Mouse (Mus musculus): ENCODE measurements around the gene Aff3.

Aff3 gene

DNA sequence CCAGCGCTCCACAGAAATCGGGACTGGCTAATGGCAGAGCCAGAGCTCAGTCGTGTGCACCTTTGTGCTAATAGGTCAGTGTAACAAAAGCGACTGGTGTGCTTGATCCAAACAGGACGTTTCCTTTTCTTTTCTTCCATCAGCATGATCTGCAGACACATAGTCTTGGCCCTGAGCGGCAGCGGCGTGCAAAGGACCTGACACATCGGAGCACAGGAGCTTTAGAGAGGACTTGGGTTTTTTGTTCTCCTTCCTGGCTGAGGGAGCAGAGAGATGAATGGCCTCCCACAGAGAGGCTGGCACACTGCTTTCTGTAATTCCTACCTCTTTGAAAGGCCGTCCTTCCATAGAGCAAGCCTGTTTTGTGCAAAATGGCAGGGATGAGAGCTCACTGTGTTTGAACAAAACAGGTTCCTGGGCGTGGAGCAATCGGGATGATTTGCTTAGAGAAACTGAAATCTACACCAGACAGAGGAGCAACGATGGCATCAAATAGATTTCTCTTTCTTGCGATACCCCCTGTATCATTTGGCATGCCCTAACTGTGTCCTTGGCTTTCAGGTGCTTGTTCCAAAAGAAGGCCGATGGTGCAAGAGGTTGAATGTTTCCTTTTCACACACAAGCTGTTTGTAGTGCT is 466.2 kb downstream of the Aff3 start:
- intact Hi-C loops (cut with DNase I) = no loop called here

DNA sequence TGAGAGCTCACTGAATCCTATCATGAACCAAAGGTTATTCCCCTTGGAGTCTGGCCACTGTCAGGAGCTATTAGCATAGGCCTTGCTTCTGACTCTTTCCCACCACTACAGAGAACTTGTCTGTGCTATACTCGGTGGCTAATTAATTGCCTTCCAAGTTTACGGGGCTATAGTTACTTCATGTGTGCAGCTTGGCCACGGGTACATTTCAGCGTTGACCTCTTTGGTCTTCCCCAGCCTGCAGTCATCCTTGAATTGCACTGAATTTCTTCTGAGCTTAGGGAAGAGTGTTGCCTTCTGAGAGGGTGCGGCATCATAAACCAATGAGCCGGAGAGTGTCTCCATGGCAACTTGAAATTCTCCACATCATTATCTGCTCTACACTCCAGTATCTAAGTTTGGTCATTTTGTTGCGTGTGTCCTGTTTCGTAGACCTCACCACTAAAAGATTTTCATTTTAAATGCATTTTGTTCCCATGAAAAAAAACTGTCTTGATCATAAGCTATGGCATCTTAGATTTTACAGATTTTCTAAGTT is 467.5 kb downstream of the Aff3 start:
- intact Hi-C loops (cut with DNase I) = no loop called here

- intact Hi-C loops (cut with DNase I) = no loop called here
Observed at GRCm38 (mm10) chr1:38195721-38196120, 469.0 kb downstream of the Aff3 start.

DNA sequence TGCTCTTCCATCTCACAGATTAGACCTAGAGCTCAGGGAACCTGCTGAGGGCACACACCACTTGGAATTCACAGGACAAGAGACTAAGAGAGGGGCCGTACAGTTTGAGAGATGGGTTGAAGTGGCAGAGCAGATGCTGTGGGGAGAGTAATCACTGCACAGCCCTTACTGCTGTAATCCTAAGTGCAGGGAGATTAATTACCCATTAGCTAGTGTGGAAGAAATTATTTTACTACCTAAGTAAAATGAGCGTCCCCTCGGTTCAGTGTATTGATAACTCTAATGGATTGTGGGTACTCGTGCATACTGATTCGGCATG is 478.6 kb downstream of the Aff3 start:
- intact Hi-C loops (cut with DNase I) = loop anchor here (5.0 to 10.0 kb wide), 3 partner anchors 199 to 601 kb away; no protein-coding TSS in a partner anchor

GRCm38 (mm10) chr1:38185517-38186226 is 479.1 kb downstream of the Aff3 start:
- intact Hi-C loops (cut with DNase I) = loop anchor here (5.0 to 10.0 kb wide), 3 partner anchors 199 to 602 kb away; no protein-coding TSS in a partner anchor

DNA sequence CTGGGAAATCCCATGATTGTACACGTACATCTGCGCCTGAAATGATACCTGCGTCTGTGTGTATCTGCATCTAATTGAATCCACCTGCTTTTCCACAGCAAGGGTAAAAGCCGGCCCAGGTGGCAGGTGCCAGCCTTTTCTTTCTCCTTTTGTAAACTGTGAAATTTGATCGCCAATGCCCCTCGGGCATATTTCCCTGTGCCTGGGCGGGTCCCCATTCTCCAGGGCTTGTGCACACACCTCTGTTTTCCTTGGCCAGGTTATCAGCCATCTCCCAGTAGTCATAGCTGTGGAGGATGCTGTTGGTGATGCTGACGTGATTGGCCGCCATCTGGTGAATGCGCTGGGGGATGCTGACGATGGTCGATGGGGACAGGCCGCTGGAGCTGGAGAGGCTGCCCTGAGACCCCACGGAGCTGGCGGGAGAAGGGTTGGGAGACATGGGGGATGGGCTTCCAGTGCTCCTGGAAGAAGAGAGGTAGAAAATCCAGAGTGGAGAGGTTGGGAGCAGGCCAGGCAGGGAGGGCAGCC is 483.7 kb downstream of the Aff3 start:
- intact Hi-C loops (cut with DNase I) = loop anchor here (10.0 kb wide), 1 partner anchor 204 kb away; no protein-coding TSS in a partner anchor

- intact Hi-C loops (cut with DNase I) = no loop called here
Observed at GRCm38 (mm10) chr1:38178929-38179328, 485.8 kb downstream of the Aff3 start.

- intact Hi-C loops (cut with DNase I) = no loop called here
Observed at GRCm38 (mm10) chr1:38176077-38176476, 488.7 kb downstream of the Aff3 start.

DNA sequence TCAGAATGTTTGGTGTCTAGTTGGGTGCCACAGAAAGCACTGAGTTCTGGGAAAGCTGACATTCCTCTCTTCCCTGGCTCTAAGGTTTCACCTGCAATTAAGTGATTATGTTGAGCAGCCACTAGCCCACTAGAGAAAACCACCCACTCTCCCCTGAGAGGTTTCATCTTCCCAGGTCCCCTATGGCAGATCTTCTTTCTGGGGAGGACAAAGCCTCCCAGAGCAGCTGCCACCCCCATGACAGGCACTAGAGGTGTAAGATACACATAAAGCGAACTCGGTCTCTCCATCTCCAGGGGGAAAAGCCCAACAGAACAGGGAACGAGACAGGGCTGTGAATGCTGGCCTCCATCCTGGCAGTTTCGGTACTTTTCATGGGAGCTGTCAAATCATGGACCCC is 492.9 kb downstream of the Aff3 start:
- intact Hi-C loops (cut with DNase I) = no loop called here

DNA sequence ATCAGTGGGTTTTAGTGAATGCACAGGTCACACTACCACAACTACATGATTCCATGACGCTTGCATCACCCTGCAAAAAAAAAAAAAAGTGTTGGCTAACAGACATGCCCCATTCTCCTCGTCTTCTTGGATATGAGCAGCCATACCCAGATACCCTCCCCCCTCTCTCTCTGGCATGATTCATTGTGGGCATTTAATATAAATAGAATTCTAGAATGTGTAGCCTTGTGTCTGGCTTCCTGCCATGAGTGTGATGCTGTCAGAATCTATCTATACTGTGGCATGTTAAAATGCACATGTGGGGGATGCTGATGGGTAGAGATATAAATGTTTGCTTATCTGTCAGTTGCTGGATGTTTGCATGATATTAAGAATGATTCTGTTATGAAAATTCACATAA is 499.1 kb downstream of the Aff3 start:
- intact Hi-C loops (cut with DNase I) = no loop called here

DNA sequence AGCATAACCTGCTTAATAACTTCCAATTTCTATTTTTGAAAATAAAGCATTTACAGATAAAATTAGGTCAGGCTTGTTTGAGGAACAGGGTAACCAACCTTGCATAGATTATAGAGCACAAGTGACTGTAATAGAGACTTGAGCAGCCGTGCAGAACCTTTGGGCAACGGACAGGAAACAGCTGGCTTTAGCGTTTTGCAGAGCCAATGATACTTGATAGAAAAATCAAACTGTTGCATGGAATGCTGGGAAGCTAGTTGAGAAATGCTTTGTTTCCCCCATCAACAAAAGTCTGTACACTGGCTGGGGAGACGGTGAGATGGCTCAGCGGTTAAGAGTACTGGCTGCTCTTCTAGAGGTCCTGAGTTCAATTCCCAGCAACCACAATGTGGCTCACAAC is 514.7 kb downstream of the Aff3 start:
- intact Hi-C loops (cut with DNase I) = no loop called here

DNA sequence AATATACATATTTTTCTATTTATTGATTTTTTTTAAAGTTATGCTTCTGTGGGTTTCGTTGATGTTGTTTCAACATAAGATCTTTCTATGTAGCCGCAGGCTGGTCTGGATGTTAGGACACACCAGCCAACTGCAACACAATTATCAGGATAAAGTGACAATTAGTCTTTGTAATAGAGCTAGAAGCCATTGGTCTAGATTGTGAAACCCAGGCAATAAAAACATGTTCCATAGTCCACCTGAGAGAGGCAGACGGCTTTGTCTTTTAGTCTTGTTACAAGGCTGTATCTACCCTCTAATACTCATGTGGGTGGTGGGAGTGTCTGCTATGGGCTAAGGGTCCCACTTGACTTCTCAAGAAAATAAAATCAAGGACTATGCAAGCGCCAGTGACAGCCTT is 518.7 kb downstream of the Aff3 start:
- intact Hi-C loops (cut with DNase I) = no loop called here

GRCm38 (mm10) chr1:38141371-38141770 is 523.4 kb downstream of the Aff3 start:
- intact Hi-C loops (cut with DNase I) = no loop called here

- intact Hi-C loops (cut with DNase I) = no loop called here
Observed at GRCm38 (mm10) chr1:38140911-38141310, 523.8 kb downstream of the Aff3 start.

- intact Hi-C loops (cut with DNase I) = no loop called here
Observed at GRCm38 (mm10) chr1:38139396-38139795, 525.4 kb downstream of the Aff3 start.

DNA sequence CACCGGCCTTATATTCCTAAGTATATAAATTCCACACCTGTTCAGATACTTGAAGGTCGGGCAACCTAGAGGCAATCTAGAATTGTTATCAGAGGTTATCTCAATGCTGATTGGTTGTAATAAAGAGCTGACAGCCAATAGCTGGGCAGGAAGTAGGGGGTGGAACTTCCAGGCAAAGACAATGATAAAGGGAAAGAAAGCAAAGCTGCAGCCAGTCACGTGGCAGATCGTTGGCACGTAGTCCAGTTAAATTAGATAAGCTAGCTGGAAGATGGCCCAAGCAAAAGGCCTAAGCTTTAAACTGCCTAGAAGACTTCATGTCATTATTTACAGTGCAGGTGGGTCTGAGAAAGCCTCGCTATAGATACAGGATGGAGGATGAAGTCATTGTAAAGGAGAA is 531.8 kb downstream of the Aff3 start:
- intact Hi-C loops (cut with DNase I) = no loop called here

DNA sequence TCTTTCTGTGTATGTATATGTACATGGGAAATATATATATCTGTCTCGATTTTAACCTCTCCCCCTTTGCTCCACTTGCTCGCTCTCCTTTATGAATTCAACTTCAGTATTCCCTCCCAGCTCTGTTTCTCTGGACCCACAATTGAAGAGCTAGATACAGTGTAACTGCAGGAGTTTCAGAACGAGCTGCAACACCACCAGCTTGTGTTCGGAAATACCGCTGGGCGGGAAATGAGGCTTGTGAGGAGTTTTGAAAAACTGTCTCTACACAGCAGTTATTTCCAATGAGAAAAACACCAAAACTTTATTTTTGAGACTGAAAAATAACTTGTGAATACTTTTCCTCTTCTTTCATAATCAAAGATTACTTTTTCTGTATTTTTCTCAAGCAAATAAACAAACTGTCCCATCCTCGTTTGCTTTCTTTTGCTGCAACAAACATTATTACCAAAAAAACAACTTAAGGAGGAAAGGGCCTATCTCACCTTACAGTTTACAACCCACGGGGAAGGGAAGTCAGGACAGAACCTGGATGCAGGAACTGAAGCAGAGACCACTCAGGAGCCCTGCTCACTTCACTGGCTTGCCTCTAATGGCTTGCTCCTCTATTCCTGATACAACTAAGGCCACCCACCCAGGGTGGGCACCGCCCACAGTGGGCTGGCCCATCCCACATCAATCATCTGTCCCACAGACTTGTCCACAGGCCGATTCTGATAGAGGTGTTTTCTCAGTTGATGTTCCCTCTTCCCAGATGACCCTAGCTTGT is 533.9 kb downstream of the Aff3 start:
- intact Hi-C loops (cut with DNase I) = no loop called here

DNA sequence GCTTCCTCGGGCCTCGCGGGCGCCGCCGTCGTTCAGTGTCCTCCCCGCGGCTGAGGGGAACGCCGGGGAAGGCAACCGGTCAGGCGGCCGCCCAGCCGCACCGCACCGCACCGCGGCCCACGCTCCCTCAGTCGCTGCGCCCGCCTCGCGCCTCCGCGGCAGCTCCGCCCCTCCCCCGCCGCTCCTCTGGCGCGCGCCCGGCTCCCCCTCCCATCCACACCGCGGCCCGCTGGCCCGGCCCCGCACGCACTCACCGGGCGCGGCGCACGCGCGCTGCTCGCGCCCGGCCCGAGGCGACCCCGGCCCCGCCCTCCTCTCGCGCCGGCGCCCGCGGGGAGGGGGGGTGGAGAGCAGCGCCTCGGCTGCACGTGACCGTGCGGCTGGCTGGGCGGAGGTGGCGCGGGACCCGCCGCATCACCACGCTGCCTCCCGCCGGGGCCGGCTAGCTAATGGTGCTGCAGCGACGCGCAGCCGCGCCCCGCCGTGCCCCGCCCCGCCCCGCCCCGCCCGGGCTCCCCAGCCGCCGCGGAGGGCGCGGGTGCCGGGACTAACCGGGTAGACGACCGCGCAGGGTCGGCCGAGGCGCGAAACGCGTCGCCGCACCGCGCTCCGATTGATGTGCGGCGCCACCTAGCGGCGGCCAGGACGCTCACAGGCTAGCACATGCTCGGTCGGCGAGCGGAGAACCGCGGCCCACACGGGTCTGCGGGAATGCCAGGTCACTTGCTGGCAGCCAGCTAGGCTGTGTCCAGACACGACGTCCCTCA is 535.1 kb downstream of the Aff3 start, which contains the start of gene Rev1:
Gene Rev1 (minus strand): TSS at position 301 of the 767 bp plus-strand sequence.
- intact Hi-C loops (cut with DNase I) = loop anchor here (5.0 to 10.0 kb wide), 2 partner anchors 132 to 235 kb away; partner anchors contain the start of genes Eif5b, Mitd1, Mrpl30 and Txndc9

GRCm38 (mm10) chr1:38128919-38129436 is 535.8 kb downstream of the Aff3 start:
- intact Hi-C loops (cut with DNase I) = loop anchor here (5.0 to 10.0 kb wide), 2 partner anchors 132 to 234 kb away; partner anchors contain the start of genes Eif5b, Mitd1, Mrpl30 and Txndc9

All from adrenal gland (tissue).